In genomic region chr5:86065101-86065875, GRCm38 (mm10) we compare ENCODE assay signal across 8 mouse cellular contexts. TPM values are rescaled to one million over a fixed set of nuclear protein-coding genes. Genes with fewer than 3 reads are reported as not detected.
A peak's percentile ranks its signal among the peaks of the same experiment; 100 is the strongest.
DNase-seq lines count a peak whose midpoint lies in the region; ATAC-seq lines count a peak whose summit lies in the region.

Cenpc1 (minus strand) TSS chr5:86065583.

- peak within 1 kb of the TSS; percentile 84 to 90 for H3K27ac ChIP-seq in heart, embryonic 14.5 days (replicated peaks in 1 of 2; ENCODE audit: control insufficient read depth in 1 of 2, insufficient read depth in 1 of 2, low read depth in 2 of 2, low read length in 2 of 2)
- H3K27ac ChIP-seq in liver, embryonic 13.5 days: peak within 1 kb of the TSS; percentile 97
- H3K27ac ChIP-seq in stomach, embryonic 16.5 days (ENCODE audit: low read length): peak within 1 kb of the TSS; percentile 92

- H3K9ac ChIP-seq in heart, embryonic 14.5 days (ENCODE audit: low read length): peak within 1 kb of the TSS; percentile 89
- H3K9ac ChIP-seq in liver, embryonic 13.5 days: peak within 1 kb of the TSS; percentile 84
- H3K9ac ChIP-seq in stomach, embryonic 16.5 days (ENCODE audit: low read length): peak within 1 kb of the TSS; percentile 83

- no peaks in the 10 kb centered on the region for H3K36me3 ChIP-seq in heart, embryonic 14.5 days (ENCODE audit: control insufficient read depth, insufficient read depth, low read length)
- H3K36me3 ChIP-seq in liver, embryonic 13.5 days: no peaks in the 10 kb centered on the region
- no peaks in the 10 kb centered on the region for H3K36me3 ChIP-seq in stomach, embryonic 16.5 days (ENCODE audit: control insufficient read depth, insufficient read depth, low read length)

- H3K4me1 ChIP-seq in heart, embryonic 14.5 days (ENCODE audit: control insufficient read depth in 2 of 2, insufficient read depth in 2 of 2, low read length in 2 of 2): peaks cover 0 to 6% of the 10 kb centered on the region in 2 experiments; a peak in 2 of 4 replicates
- H3K4me1 ChIP-seq in liver, embryonic 13.5 days (replicated peaks): peaks cover 42% of the 10 kb centered on the region
- H3K4me1 ChIP-seq in stomach, embryonic 16.5 days (ENCODE audit: control insufficient read depth, insufficient read depth, low read length): peaks cover 7% of the 10 kb centered on the region; the same call in 1 of the 2 replicates

- peak; percentile 98 for DNase-seq in c-Kit-negative CD71-positive TER-119-positive erythroid progenitor cells, embryonic 14.5 days (ENCODE audit: low read depth, low spot score)
- DNase-seq in fibroblast of lung, adult 2 months (ENCODE audit: low read depth): peak; percentile 95
- peak; percentile 98 for DNase-seq in kidney, postnatal 14 days
- DNase-seq in liver, embryonic 13.5 days: peak; percentile 97
- DNase-seq in neural tube, embryonic 10.5 days (ENCODE audit: extremely low spot score, low spot score): peak; percentile 98

- peak within 1 kb of the TSS; percentile 88 for H3K4me2 ChIP-seq in heart, embryonic 14.5 days (ENCODE audit: low read length)
- peak within 1 kb of the TSS; percentile 81 for H3K4me2 ChIP-seq in liver, embryonic 13.5 days
- H3K4me2 ChIP-seq in stomach, embryonic 16.5 days (ENCODE audit: low read depth, low read length): peak within 1 kb of the TSS; percentile 69

- H3K27me3 ChIP-seq in heart, embryonic 14.5 days (ENCODE audit: control insufficient read depth, insufficient read depth, low read length): no peaks in the 10 kb centered on the region
- no peaks in the 10 kb centered on the region for H3K27me3 ChIP-seq in liver, embryonic 13.5 days
- no peaks in the 10 kb centered on the region for H3K27me3 ChIP-seq in stomach, embryonic 16.5 days (ENCODE audit: control insufficient read depth, insufficient read depth, low read length)

- peak; percentile 85 for ATAC-seq in CD4-positive, CD25-positive, alpha-beta regulatory T cell, adult 4 months
- peak; percentile 99 for ATAC-seq in heart, embryonic 14.5 days (ENCODE audit: insufficient number of reproducible peaks, insufficient read depth, low FRiP score, low read depth)
- ATAC-seq in liver, embryonic 13.5 days (ENCODE audit: low read depth): peak; percentile 91
- ATAC-seq in stomach, embryonic 16.5 days (ENCODE audit: insufficient read depth, low FRiP score): peak; percentile 97

- peak within 1 kb of the TSS; percentile 76 to 87 for H3K4me3 ChIP-seq in heart, embryonic 14.5 days (ENCODE audit: control insufficient read depth in 1 of 2, insufficient read depth in 1 of 2, low read depth in 1 of 2, low read length in 2 of 2)
- peak within 1 kb of the TSS; percentile 78 for H3K4me3 ChIP-seq in liver, embryonic 13.5 days (replicated peaks)
- H3K4me3 ChIP-seq in stomach, embryonic 16.5 days (replicated peaks; ENCODE audit: low read length): peak within 1 kb of the TSS; percentile 80

- under 1% methylated on average over 60 of the region's 60 CpGs for WGBS in heart, embryonic 14.5 days
- under 1% methylated on average over 60 of the region's 60 CpGs for WGBS in liver, embryonic 13.5 days (ENCODE audit: insufficient replicate concordance)
- under 1% methylated on average over 60 of the region's 60 CpGs for WGBS in stomach, embryonic 16.5 days

- no peaks in the 10 kb centered on the region for H3K9me3 ChIP-seq in heart, embryonic 14.5 days (ENCODE audit: control insufficient read depth, low read length)
- no peaks in the 10 kb centered on the region for H3K9me3 ChIP-seq in liver, embryonic 13.5 days (replicated peaks)
- no peaks in the 10 kb centered on the region for H3K9me3 ChIP-seq in stomach, embryonic 16.5 days (replicated peaks; ENCODE audit: control insufficient read depth, low read length)

RNA-seq across cellular contexts. Expression of gene Cenpc1, which starts in this region (rescaled TPM):
- 10 to 100 TPM; 23.1 to 32.2 TPM for polyA plus RNA-seq in CD4-positive, CD25-positive, alpha-beta regulatory T cell, adult 4 months (2017; shearing (Covaris generic))
- polyA plus RNA-seq in heart, embryonic 14.5 days (2014; fragmentation: Nextera tagmentation; extraction: Ambion mirVana): 22.1 and 23.5 TPM in 2 replicates
- 16.0 and 19.6 TPM in 2 replicates for polyA plus RNA-seq in liver, embryonic 13.5 days (2015; fragmentation: Nextera tagmentation; extraction: Ambion mirVana)
- polyA plus RNA-seq in stomach, embryonic 16.5 days (2015; fragmentation: Nextera tagmentation; extraction: Ambion mirVana): 25.2 and 28.8 TPM in 2 replicates

Comparison
In these comparisons a context has a peak if more than half of its experiments do, and no peak if none do; other contexts are left out.
1. Peak in every context shown above with its lines: DNase-seq, ATAC-seq, H3K4me3 ChIP-seq and H3K27ac ChIP-seq.